Mouse (Mus musculus): ENCODE results near the gene Sh2d3c. TPM values are rescaled to one million over a fixed set of nuclear protein-coding genes. Genes with fewer than 3 reads are reported as not detected.

Gene Sh2d3c
- polyA plus RNA-seq, 1 experiment from 2014 or later = 33.7 TPM

DNA sequence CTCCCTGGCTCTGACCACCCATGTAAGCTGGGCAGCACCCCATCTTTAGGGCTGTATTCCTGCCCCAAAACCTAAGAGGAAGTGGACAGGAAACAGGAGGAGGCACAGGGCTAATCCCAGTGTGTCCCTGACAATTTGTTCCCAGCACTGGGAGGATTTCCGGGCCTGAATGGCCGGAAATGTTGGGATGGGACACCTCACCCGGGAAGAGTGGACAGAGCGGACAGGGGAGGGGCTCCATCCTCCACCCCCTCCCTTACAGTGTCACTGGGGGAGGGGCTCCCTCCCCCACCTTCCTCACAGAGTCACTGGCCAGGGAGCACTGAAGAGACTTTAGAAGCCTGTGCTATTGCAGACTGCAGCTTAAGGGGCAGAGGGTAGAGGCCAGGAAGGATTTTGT, 14.1 kb downstream of the Sh2d3c start:
- Histone ChIP-seq H3K36me3 (ENCODE audit: control insufficient read depth, insufficient read depth, low read length) (no peaks in the 10 kb centered on the region), H3K27me3 (ENCODE audit: control insufficient read depth, insufficient read depth, low read length) (no peaks in the 10 kb centered on the region), H3K27ac (ENCODE audit: low read depth, low read length) (no peak overlapping the region), H3K9me3 (ENCODE audit: control insufficient read depth, low read length) (no peaks in the 10 kb centered on the region), H3K4me3 (ENCODE audit: low read depth, low read length) (no peak overlapping the region), H3K4me2 (ENCODE audit: low read depth, low read length, severe bottlenecking) (no peak overlapping the region), H3K4me1 (replicated peaks; ENCODE audit: control insufficient read depth, insufficient read depth, low read length) (no peaks in the 10 kb centered on the region), H3K9ac (ENCODE audit: low read length) (no peak overlapping the region)
- 58% methylated on average over 4 of the region's 4 CpGs for WGBS
- ATAC-seq (replicated peaks; ENCODE audit: low FRiP score) (no peak), DNase-seq (ENCODE audit: low spot score) (no peak)

DNA sequence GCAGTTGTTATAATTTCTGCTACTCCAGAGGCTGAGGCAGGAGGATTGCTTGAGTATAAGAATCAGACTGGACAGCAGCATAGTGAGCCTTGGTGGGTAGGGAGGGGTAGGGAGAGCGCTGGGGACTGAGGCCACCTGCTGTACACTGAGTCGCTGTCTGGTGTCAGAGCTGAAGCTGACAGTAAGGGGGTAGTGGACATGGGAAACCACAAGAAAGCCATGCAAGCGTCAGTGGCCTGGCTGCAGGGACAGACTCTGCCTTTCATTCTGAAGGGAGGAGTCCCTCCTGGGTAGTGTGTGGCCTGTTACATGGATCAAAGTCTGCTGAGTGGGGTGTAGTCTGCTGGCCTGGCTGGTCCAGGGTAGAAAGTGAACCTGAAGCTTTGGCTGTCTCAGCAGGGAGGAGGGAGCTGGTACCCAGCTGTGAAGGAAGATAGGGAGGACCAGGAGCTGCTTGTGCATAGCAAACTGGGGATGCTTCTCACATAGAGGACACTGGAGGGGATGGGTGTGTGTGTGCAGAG, 15.5 kb downstream of the Sh2d3c start:
- Histone ChIP-seq H3K4me3 (ENCODE audit: low read depth, low read length) (no peak overlapping the region), H3K9me3 (ENCODE audit: control insufficient read depth, low read length) (no peaks in the 10 kb centered on the region), H3K27ac (ENCODE audit: low read depth, low read length) (no peak overlapping the region), H3K4me1 (replicated peaks; ENCODE audit: control insufficient read depth, insufficient read depth, low read length) (peaks cover 2% of the 10 kb centered on the region; the same call in 1 of the 2 replicates), H3K4me2 (ENCODE audit: low read depth, low read length, severe bottlenecking) (no peak overlapping the region), H3K9ac (ENCODE audit: low read length) (no peak overlapping the region), H3K36me3 (ENCODE audit: control insufficient read depth, insufficient read depth, low read length) (no peaks in the 10 kb centered on the region), H3K27me3 (ENCODE audit: control insufficient read depth, insufficient read depth, low read length) (0 out of 2 replicates have a peak, but pooled peaks cover 3% of the 10 kb centered on the region)
- no peak for DNase-seq (ENCODE audit: low spot score)
- ATAC-seq (replicated peaks; ENCODE audit: low FRiP score) = no peak
- 48% methylated on average over 3 of the region's 3 CpGs for WGBS

DNA sequence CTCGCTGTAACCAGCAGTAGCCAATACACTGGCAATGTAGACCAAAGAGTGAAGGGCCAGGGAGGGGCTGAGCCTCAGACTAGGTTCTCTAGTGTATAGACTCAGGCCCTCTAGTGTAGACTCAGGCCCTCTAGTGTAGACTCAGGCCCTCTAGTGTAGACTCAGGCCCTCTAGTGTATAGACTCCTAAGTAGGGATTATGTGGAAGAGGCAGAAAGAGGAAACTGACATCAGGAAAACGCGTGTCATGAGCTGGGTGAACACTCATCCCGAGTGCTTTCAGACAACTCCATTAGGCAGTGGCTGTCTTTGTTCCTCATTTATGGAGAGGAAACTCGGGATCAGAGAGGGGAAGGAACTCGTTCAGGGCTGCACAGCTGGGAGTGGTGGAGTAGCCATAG, 16.2 kb downstream of the Sh2d3c start:
- H3K36me3 ChIP-seq (ENCODE audit: control insufficient read depth, insufficient read depth, low read length) = no peaks in the 10 kb centered on the region
- no peaks in the 10 kb centered on the region for H3K9me3 ChIP-seq (ENCODE audit: control insufficient read depth, low read length)
- H3K4me1 ChIP-seq (replicated peaks; ENCODE audit: control insufficient read depth, insufficient read depth, low read length) = peaks cover 4% of the 10 kb centered on the region; the same call in 1 of the 2 replicates
- H3K27me3 ChIP-seq (ENCODE audit: control insufficient read depth, insufficient read depth, low read length) = 0 out of 2 replicates have a peak, but pooled peaks cover 3% of the 10 kb centered on the region
- ATAC-seq (replicated peaks; ENCODE audit: low FRiP score) (no peak), DNase-seq (ENCODE audit: low spot score) (no peak)
- 58% methylated on average over 6 of the region's 6 CpGs for WGBS
- no peak overlapping the region for H3K4me2 ChIP-seq (ENCODE audit: low read depth, low read length, severe bottlenecking)
- H3K27ac ChIP-seq (ENCODE audit: low read depth, low read length) = no peak overlapping the region
- no peak overlapping the region for H3K4me3 ChIP-seq (ENCODE audit: low read depth, low read length)
- no peak overlapping the region for H3K9ac ChIP-seq (ENCODE audit: low read length)

DNA sequence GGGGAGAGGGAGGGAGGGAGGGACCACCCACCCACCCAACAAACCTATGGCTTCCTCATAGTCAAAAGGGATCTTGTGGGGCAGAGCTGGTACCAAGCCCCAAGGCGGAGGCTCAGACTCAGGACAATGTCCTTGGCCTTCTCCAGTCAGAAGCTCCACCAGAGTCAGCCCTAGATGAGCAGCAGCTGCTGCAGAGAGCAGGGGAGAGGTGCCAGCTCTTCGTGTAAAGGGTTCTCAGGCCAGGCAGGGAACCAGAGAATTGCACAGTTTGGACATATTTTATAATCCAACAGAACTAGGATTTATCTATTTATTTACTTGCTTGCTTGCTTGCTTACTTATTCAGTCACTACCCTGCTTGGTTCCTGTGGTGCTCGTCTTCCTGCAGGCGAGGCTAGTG, 18.5 kb downstream of the Sh2d3c start:
- DNase-seq (ENCODE audit: low spot score) = no peak
- 78% methylated on average over 4 of the region's 4 CpGs for WGBS
- no peak for ATAC-seq (replicated peaks; ENCODE audit: low FRiP score)
- Histone ChIP-seq H3K4me3 (ENCODE audit: low read depth, low read length) (no peak overlapping the region), H3K4me1 (replicated peaks; ENCODE audit: control insufficient read depth, insufficient read depth, low read length) (peaks cover 4% of the 10 kb centered on the region; the same call in 1 of the 2 replicates), H3K9me3 (ENCODE audit: control insufficient read depth, low read length) (no peaks in the 10 kb centered on the region), H3K9ac (ENCODE audit: low read length) (no peak overlapping the region), H3K27ac (ENCODE audit: low read depth, low read length) (no peak overlapping the region), H3K27me3 (ENCODE audit: control insufficient read depth, insufficient read depth, low read length) (0 out of 2 replicates have a peak, but pooled peaks cover 3% of the 10 kb centered on the region), H3K36me3 (ENCODE audit: control insufficient read depth, insufficient read depth, low read length) (no peaks in the 10 kb centered on the region), H3K4me2 (ENCODE audit: low read depth, low read length, severe bottlenecking) (no peak overlapping the region)

DNA sequence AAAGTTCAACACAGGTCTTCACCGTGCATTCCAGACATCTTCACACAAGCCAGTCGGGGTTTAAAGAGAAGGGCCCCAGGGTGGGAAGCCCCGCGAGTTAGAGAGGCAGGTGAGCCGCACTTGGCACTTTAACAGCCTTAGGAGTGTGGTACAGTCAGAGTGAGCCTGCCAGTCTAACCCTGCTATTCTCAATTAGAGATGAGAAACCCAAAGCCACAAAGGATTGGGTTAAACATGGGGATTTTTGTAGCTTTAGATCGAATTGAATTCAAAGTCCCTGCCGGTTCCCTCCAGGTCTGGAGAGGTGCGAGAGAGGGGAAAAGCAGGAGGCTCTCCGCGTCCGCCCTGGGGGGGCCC, 20.0 kb downstream of the Sh2d3c start, which contains the start of gene 6330409D20Rik:
TSS of gene 6330409D20Rik (minus strand) at position 101 of the 357 bp plus-strand sequence.
- peak within 1 kb of the TSS; percentile 99 for H3K4me2 ChIP-seq (ENCODE audit: low read depth, low read length, severe bottlenecking)
- H3K4me3 ChIP-seq (ENCODE audit: low read depth, low read length) = peak within 1 kb of the TSS; percentile 71
- ATAC-seq (replicated peaks; ENCODE audit: low FRiP score) (no peak), DNase-seq (ENCODE audit: low spot score) (no peak)
- H3K9me3 ChIP-seq (ENCODE audit: control insufficient read depth, low read length) = no peaks in the 10 kb centered on the region
- 5% methylated on average over 11 of the region's 11 CpGs for WGBS
- H3K27me3 ChIP-seq (ENCODE audit: control insufficient read depth, insufficient read depth, low read length) = 0 out of 2 replicates have a peak, but pooled peaks cover 3% of the 10 kb centered on the region
- peaks cover 4% of the 10 kb centered on the region; the same call in 1 of the 2 replicates for H3K4me1 ChIP-seq (replicated peaks; ENCODE audit: control insufficient read depth, insufficient read depth, low read length)
- H3K9ac ChIP-seq (ENCODE audit: low read length) = peak within 1 kb of the TSS; percentile 76
- no peaks in the 10 kb centered on the region for H3K36me3 ChIP-seq (ENCODE audit: control insufficient read depth, insufficient read depth, low read length)
- peak within 1 kb of the TSS; percentile 70 for H3K27ac ChIP-seq (ENCODE audit: low read depth, low read length)

DNA sequence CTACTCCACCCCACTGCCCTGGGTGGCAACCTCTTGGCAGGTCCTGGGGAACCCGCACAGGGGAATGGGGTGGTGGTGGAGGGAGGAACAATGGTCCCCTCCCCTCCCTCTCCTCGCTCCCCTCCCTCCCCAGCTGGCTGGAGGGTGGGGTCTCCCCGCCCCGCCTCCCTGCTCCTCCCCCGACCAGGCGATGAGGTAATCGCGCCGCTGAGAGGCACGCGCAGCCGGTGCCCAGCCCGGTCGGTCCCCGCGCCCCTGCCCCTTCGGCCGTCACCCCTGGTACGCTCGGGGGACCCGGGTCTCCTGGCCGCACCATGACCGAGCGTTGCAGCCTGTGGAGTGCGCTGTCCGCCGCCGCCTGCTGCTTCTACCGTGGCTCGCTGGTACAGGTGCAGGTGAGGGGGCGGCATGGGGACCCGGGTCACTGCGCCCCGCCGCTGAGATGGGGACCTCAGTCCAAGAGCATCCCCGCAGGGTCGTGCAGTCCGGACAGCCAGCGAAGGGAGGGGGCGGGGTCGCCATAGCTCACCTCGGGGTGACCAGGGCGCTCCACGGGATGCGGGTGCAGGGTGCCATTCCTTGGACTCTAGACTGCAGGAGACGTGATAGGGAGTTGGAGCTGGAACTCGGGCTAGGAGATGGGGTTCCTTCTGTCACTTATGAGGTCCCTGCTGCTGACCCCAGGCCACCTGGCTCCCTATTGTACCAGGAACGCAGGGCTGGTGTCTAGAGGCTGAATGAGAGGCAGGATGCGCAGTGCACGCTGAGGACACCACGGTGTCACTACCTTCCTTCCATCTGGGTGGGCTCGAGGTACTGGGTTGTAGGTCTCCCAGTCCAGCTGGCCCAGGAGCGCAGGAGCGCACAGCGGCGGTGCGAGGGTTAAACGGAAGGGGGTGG, 20.7 kb downstream of the Sh2d3c start:
- DNase-seq (ENCODE audit: low spot score) (peak; percentile 88), ATAC-seq (replicated peaks; ENCODE audit: low FRiP score) (peak; percentile 70)
- H3K4me2 ChIP-seq (ENCODE audit: low read depth, low read length, severe bottlenecking) = peak overlapping the region; percentile 99
- H3K9me3 ChIP-seq (ENCODE audit: control insufficient read depth, low read length) = no peaks in the 10 kb centered on the region
- H3K27me3 ChIP-seq (ENCODE audit: control insufficient read depth, insufficient read depth, low read length) = 0 out of 2 replicates have a peak, but pooled peaks cover 3% of the 10 kb centered on the region
- no peaks in the 10 kb centered on the region for H3K36me3 ChIP-seq (ENCODE audit: control insufficient read depth, insufficient read depth, low read length)
- peak overlapping the region; percentile 71 for H3K4me3 ChIP-seq (ENCODE audit: low read depth, low read length)
- peak overlapping the region; percentile 76 for H3K9ac ChIP-seq (ENCODE audit: low read length)
- WGBS = 2% methylated on average over 51 of the region's 58 CpGs
- H3K27ac ChIP-seq (ENCODE audit: low read depth, low read length) = peak overlapping the region; percentile 70
- H3K4me1 ChIP-seq (replicated peaks; ENCODE audit: control insufficient read depth, insufficient read depth, low read length) = peaks cover 4% of the 10 kb centered on the region; the same call in 1 of the 2 replicates

DNA sequence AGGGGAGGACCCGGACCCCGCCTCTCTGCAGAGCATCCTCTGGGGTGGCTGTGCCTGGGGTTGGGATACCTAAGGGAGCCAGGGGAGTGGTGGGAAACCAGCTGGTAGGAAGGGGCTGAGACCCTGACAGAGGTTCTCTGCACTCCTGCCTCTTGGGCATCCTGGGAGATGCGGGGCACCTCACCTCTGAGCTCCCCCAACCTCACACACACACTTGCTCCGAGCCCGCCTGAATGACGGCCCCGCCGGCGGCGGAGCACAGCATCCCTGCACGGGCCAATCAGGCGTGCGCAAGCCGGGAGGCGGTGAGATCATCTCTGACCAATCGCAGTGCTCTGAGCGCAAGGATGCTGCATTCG, 21.3 kb downstream of the Sh2d3c start:
- Histone ChIP-seq H3K4me1 (replicated peaks; ENCODE audit: control insufficient read depth, insufficient read depth, low read length) (peaks cover 4% of the 10 kb centered on the region; the same call in 1 of the 2 replicates), H3K4me3 (ENCODE audit: low read depth, low read length) (peak overlapping the region; percentile 71), H3K27me3 (ENCODE audit: control insufficient read depth, insufficient read depth, low read length) (0 out of 2 replicates have a peak, but pooled peaks cover 3% of the 10 kb centered on the region), H3K4me2 (ENCODE audit: low read depth, low read length, severe bottlenecking) (peak overlapping the region; percentile 99), H3K9ac (ENCODE audit: low read length) (peak overlapping the region; percentile 76), H3K9me3 (ENCODE audit: control insufficient read depth, low read length) (no peaks in the 10 kb centered on the region), H3K36me3 (ENCODE audit: control insufficient read depth, insufficient read depth, low read length) (no peaks in the 10 kb centered on the region; the same call in 1 of the 2 replicates), H3K27ac (ENCODE audit: low read depth, low read length) (peak overlapping the region; percentile 70)
- ATAC-seq (replicated peaks; ENCODE audit: low FRiP score) (peak; percentile 88), DNase-seq (ENCODE audit: low spot score) (peak; percentile 89)
- WGBS = 4% methylated on average over 18 of the region's 18 CpGs

DNA sequence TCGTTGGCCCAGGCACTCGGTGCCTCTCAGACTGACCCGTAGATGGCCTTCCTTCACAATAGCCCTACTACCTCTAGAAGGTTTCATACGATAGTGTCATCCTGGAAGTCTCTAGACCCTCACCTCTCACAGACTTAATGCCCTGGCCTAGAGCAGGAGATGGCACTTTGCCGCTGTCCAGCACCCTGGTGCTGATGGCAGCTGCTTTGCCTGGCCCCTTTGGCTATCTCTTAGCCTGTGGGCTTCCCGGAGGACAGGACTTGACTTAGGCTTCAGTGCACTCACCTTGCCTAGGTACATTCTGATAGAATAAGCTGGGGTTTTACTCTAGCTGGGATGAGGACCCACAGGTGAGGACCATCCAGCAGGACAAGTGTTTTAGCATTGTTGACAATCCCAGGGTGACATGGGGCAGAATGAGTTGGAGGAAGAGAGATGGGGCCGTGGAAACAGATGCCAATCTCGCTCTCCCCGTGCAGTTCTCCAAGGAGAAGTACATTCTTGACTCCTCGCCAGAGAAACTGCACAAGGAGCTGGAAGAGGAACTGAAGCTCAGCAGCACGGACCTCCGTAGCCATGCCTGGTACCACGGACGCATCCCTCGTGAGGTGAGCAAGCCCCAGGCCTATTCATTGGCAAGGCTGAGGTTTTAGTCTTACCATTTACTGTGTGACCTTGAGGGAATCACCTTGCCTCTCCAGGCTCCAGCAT, 23.6 kb downstream of the Sh2d3c start:
- H3K27me3 ChIP-seq (ENCODE audit: control insufficient read depth, insufficient read depth, low read length) = 0 out of 2 replicates have a peak, but pooled peaks cover 3% of the 10 kb centered on the region
- 78% methylated on average over 15 of the region's 15 CpGs for WGBS
- no peak overlapping the region for H3K4me3 ChIP-seq (ENCODE audit: low read depth, low read length)
- H3K27ac ChIP-seq (ENCODE audit: low read depth, low read length) = no peak overlapping the region
- H3K4me1 ChIP-seq (replicated peaks; ENCODE audit: control insufficient read depth, insufficient read depth, low read length) = peaks cover 4% of the 10 kb centered on the region; the same call in 1 of the 2 replicates
- no peak overlapping the region for H3K4me2 ChIP-seq (ENCODE audit: low read depth, low read length, severe bottlenecking)
- no peaks in the 10 kb centered on the region; the same call in 1 of the 2 replicates for H3K36me3 ChIP-seq (ENCODE audit: control insufficient read depth, insufficient read depth, low read length)
- H3K9ac ChIP-seq (ENCODE audit: low read length) = no peak overlapping the region
- ATAC-seq (replicated peaks; ENCODE audit: low FRiP score) (no peak), DNase-seq (ENCODE audit: low spot score) (no peak)
- H3K9me3 ChIP-seq (ENCODE audit: control insufficient read depth, low read length) = no peaks in the 10 kb centered on the region
